Mouse (Mus musculus): Measurements from ENCODE around the gene Slc25a3. TPM values are rescaled to one million over a fixed set of nuclear protein-coding genes. Genes with fewer than 3 reads are reported as not detected.

Gene Slc25a3
- polyA plus RNA-seq, 1 experiment from 2014 or later, result 557 TPM

- no peaks in the 10 kb centered on the region for H3K27me3 ChIP-seq
- peaks cover 14% of the 10 kb centered on the region for H3K4me1 ChIP-seq
- peaks cover 83% of the 10 kb centered on the region for H3K36me3 ChIP-seq
- no peak overlapping the region for H3K27ac ChIP-seq
- no peak overlapping the region for H3K4me3 ChIP-seq (replicated peaks)
- no peak for ATAC-seq (replicated peaks; ENCODE audit: low FRiP score)
- H3K4me2 ChIP-seq, result no peak overlapping the region
- H3K9me3 ChIP-seq (replicated peaks), result no peaks in the 10 kb centered on the region
- no peak overlapping the region for H3K9ac ChIP-seq
- WGBS, result 89% methylated on average over 15 of the region's 15 CpGs
These were observed 38.8 kb upstream of the Slc25a3 start for GRCm38 (mm10) chr10:91162511-91163163.

- no peaks in the 10 kb centered on the region for H3K9me3 ChIP-seq (replicated peaks)
- H3K4me1 ChIP-seq, result peaks cover 8% of the 10 kb centered on the region
- peaks cover 89% of the 10 kb centered on the region for H3K36me3 ChIP-seq
- no peak overlapping the region for H3K4me2 ChIP-seq
- 85% methylated on average over 11 of the region's 11 CpGs for WGBS
- no peaks in the 10 kb centered on the region for H3K27me3 ChIP-seq
- ATAC-seq (replicated peaks; ENCODE audit: low FRiP score), result no peak
- no peak overlapping the region for H3K27ac ChIP-seq
- no peak overlapping the region for H3K9ac ChIP-seq
- H3K4me3 ChIP-seq (replicated peaks), result no peak overlapping the region
These were observed 38.2 kb upstream of the Slc25a3 start for GRCm38 (mm10) chr10:91162077-91162476.

GRCm38 (mm10) chr10:91161006-91161405, 37.1 kb upstream of the Slc25a3 start:
- ATAC-seq (replicated peaks; ENCODE audit: low FRiP score), result no peak
- 90% methylated on average over 5 of the region's 5 CpGs for WGBS
- H3K9ac ChIP-seq, result no peak overlapping the region
- H3K4me2 ChIP-seq, result no peak overlapping the region
- no peak overlapping the region for H3K4me3 ChIP-seq (replicated peaks)
- no peaks in the 10 kb centered on the region for H3K27me3 ChIP-seq
- no peak overlapping the region for H3K27ac ChIP-seq
- H3K9me3 ChIP-seq (replicated peaks), result no peaks in the 10 kb centered on the region
- H3K4me1 ChIP-seq, result peaks cover 3% of the 10 kb centered on the region; the same call in 1 of the 2 replicates
- peaks cover 94% of the 10 kb centered on the region for H3K36me3 ChIP-seq

GRCm38 (mm10) chr10:91158442-91158841, 34.6 kb upstream of the Slc25a3 start:
- no peak overlapping the region for H3K4me3 ChIP-seq (replicated peaks)
- no peak overlapping the region for H3K4me2 ChIP-seq
- H3K4me1 ChIP-seq, result no peaks in the 10 kb centered on the region
- no peak; the same call in 1 of the 2 replicates for ATAC-seq (replicated peaks; ENCODE audit: low FRiP score)
- H3K27ac ChIP-seq, result peak overlapping the region; percentile 34; the same call in 1 of the 2 replicates
- no peaks in the 10 kb centered on the region for H3K27me3 ChIP-seq
- H3K9me3 ChIP-seq (replicated peaks), result no peaks in the 10 kb centered on the region
- no peak overlapping the region for H3K9ac ChIP-seq
- peaks cover 98% of the 10 kb centered on the region for H3K36me3 ChIP-seq
- WGBS, result 67% methylated on average over 8 of the region's 8 CpGs

GRCm38 (mm10) chr10:91156338-91156737, 32.5 kb upstream of the Slc25a3 start:
- no peak overlapping the region for H3K9ac ChIP-seq
- no peak for ATAC-seq (replicated peaks; ENCODE audit: low FRiP score)
- no peaks in the 10 kb centered on the region for H3K27me3 ChIP-seq
- H3K4me2 ChIP-seq, result no peak overlapping the region
- no peak overlapping the region for H3K4me3 ChIP-seq (replicated peaks)
- 75% methylated on average over 6 of the region's 6 CpGs for WGBS
- H3K4me1 ChIP-seq, result no peaks in the 10 kb centered on the region
- peaks cover 96% of the 10 kb centered on the region for H3K36me3 ChIP-seq
- H3K27ac ChIP-seq, result 0 out of 2 replicates have a peak overlapping the region, but pooled peaks have one; percentile 10
- no peaks in the 10 kb centered on the region for H3K9me3 ChIP-seq (replicated peaks)

- 75% methylated on average over 10 of the region's 10 CpGs for WGBS
- Histone ChIP-seq H3K36me3 (peaks cover 97% of the 10 kb centered on the region), H3K9me3 (replicated peaks) (no peaks in the 10 kb centered on the region), H3K4me2 (no peak overlapping the region), H3K4me3 (replicated peaks) (no peak overlapping the region), H3K27ac (no peak overlapping the region), H3K27me3 (no peaks in the 10 kb centered on the region), H3K9ac (no peak overlapping the region), H3K4me1 (no peaks in the 10 kb centered on the region)
- no peak for ATAC-seq (replicated peaks; ENCODE audit: low FRiP score)
These were observed 30.1 kb upstream of the Slc25a3 start for GRCm38 (mm10) chr10:91153894-91154503.

- Histone ChIP-seq H3K27ac (no peak overlapping the region), H3K36me3 (peaks cover 50% of the 10 kb centered on the region), H3K4me1 (no peaks in the 10 kb centered on the region), H3K4me3 (replicated peaks) (no peak overlapping the region), H3K9ac (no peak overlapping the region), H3K4me2 (no peak overlapping the region), H3K27me3 (no peaks in the 10 kb centered on the region), H3K9me3 (replicated peaks) (no peaks in the 10 kb centered on the region)
- no peak; the same call in 1 of the 2 replicates for ATAC-seq (replicated peaks; ENCODE audit: low FRiP score)
- 96% methylated on average over 7 of the region's 7 CpGs for whole genome bisulfite sequencing
These were observed 21.6 kb upstream of the Slc25a3 start for GRCm38 (mm10) chr10:91145413-91145812.

GRCm38 (mm10) chr10:91143313-91144230, 19.7 kb upstream of the Slc25a3 start:
- Histone ChIP-seq H3K9ac (no peak overlapping the region), H3K27ac (no peak overlapping the region), H3K4me1 (no peaks in the 10 kb centered on the region), H3K4me3 (replicated peaks) (no peak overlapping the region), H3K4me2 (no peak overlapping the region), H3K9me3 (replicated peaks) (no peaks in the 10 kb centered on the region), H3K27me3 (no peaks in the 10 kb centered on the region), H3K36me3 (peaks cover 32% of the 10 kb centered on the region)
- WGBS, result 72% methylated on average over 18 of the region's 18 CpGs
- ATAC-seq (replicated peaks; ENCODE audit: low FRiP score), result no peak

- no peaks in the 10 kb centered on the region for H3K27me3 ChIP-seq
- H3K36me3 ChIP-seq, result peaks cover 27% of the 10 kb centered on the region
- H3K4me1 ChIP-seq, result no peaks in the 10 kb centered on the region
- no peak overlapping the region for H3K4me3 ChIP-seq (replicated peaks)
- H3K9ac ChIP-seq, result no peak overlapping the region
- no peak overlapping the region for H3K4me2 ChIP-seq
- H3K27ac ChIP-seq, result no peak overlapping the region
- no peaks in the 10 kb centered on the region for H3K9me3 ChIP-seq (replicated peaks)
- WGBS, result 58% methylated on average over 10 of the region's 10 CpGs
- ATAC-seq (replicated peaks; ENCODE audit: low FRiP score), result no peak
These were observed 18.9 kb upstream of the Slc25a3 start for GRCm38 (mm10) chr10:91142654-91143191.

GRCm38 (mm10) chr10:91141564-91141963, 17.7 kb upstream of the Slc25a3 start:
- Histone ChIP-seq H3K4me2 (no peak overlapping the region), H3K4me3 (replicated peaks) (no peak overlapping the region), H3K9ac (no peak overlapping the region), H3K36me3 (peaks cover 17% of the 10 kb centered on the region), H3K27ac (no peak overlapping the region), H3K4me1 (no peaks in the 10 kb centered on the region), H3K9me3 (replicated peaks) (no peaks in the 10 kb centered on the region), H3K27me3 (no peaks in the 10 kb centered on the region)
- 41% methylated on average over 2 of the region's 2 CpGs for WGBS
- no peak for ATAC-seq (replicated peaks; ENCODE audit: low FRiP score)

- no peak for ATAC-seq (replicated peaks; ENCODE audit: low FRiP score)
- Histone ChIP-seq H3K4me2 (no peak overlapping the region), H3K27ac (no peak overlapping the region), H3K4me1 (no peaks in the 10 kb centered on the region), H3K9ac (no peak overlapping the region), H3K4me3 (replicated peaks) (no peak overlapping the region), H3K9me3 (replicated peaks) (no peaks in the 10 kb centered on the region), H3K27me3 (no peaks in the 10 kb centered on the region), H3K36me3 (no peaks in the 10 kb centered on the region)
- 90% methylated on average over 14 of the region's 14 CpGs for WGBS
These were observed 15.4 kb upstream of the Slc25a3 start for GRCm38 (mm10) chr10:91139148-91139766.
